Mouse (Mus musculus) ES-E14 (cell line): ENCODE data around the gene Prl2b1. TPM values are rescaled to one million over a fixed set of nuclear protein-coding genes. Genes with fewer than 3 reads are reported as not detected.

Experiments
- DNase-seq: peaks from one replicate; pipeline ENCODE4 v3.0.0-alpha.2; 2013; ENCODE audit warnings: low read depth, low spot score
- H3K27ac ChIP-seq: 2 replicates; pipeline ENCODE4 v1.5.1; 2012; ENCODE audit warnings: low read depth, mild to moderate bottlenecking, low read length, moderate library complexity, mixed read lengths; ENCODE audit not compliant: poor library complexity, insufficient read depth, severe bottlenecking
- H3K36me3 ChIP-seq: 2 replicates; pipeline ENCODE4 v1.6.1; 2012; ENCODE audit warnings: mild to moderate bottlenecking, low read length, moderate library complexity, mixed read lengths; ENCODE audit not compliant: control insufficient read depth, poor library complexity, insufficient read depth, severe bottlenecking
- H3K4me1 ChIP-seq, 2 experiments: fragments of 150-350 bp in 1 of 2; sonication (generic) in 1 of 2; 2 replicates each; pipeline ENCODE4 v1.6.1; 2012; ENCODE audit warnings: low read length in 2 of 2, mild to moderate bottlenecking in 1 of 2, mixed read lengths in 1 of 2; ENCODE audit not compliant: control insufficient read depth in 2 of 2, insufficient read depth in 2 of 2, poor library complexity in 1 of 2
- H3K4me3 ChIP-seq, 2 experiments: fragments of 150-350 bp in 1 of 2; sonication (generic) in 1 of 2; 2 replicates each; pipeline ENCODE4 v1.5.1; 2012; ENCODE audit warnings: low read length in 2 of 2, low read depth in 1 of 2, mild to moderate bottlenecking in 1 of 2, mixed read lengths in 1 of 2; ENCODE audit not compliant: insufficient read depth in 1 of 2, poor library complexity in 1 of 2, severe bottlenecking in 1 of 2
- H3K9ac ChIP-seq: 2 replicates; pipeline ENCODE4 v1.6.1; 2012; ENCODE audit warnings: low read depth, mild to moderate bottlenecking, low read length, mixed read lengths; ENCODE audit not compliant: poor library complexity, insufficient read depth, severe bottlenecking
- H3K9me3 ChIP-seq: fragments of 150-350 bp; sonication (generic); 2 replicates; pipeline ENCODE4 v1.6.1; 2012; ENCODE audit warnings: low read depth, mild to moderate bottlenecking, low read length; ENCODE audit not compliant: control insufficient read depth, insufficient read depth
- CHD2 ChIP-seq: IDR thresholded peaks from 2 replicates; pipeline ENCODE4 v1.6.1; 2014; ENCODE audit warnings: mild to moderate bottlenecking, low read depth, low read length, inconsistent platforms
- HCFC1 ChIP-seq: IDR thresholded peaks from 2 replicates; pipeline ENCODE4 v1.6.1; 2012; ENCODE audit warnings: low read length, inconsistent platforms, borderline replicate concordance; ENCODE audit not compliant: insufficient read depth
- MAFK ChIP-seq: IDR thresholded peaks from 2 replicates; pipeline ENCODE4 v1.6.1; 2014; ENCODE audit warnings: mild to moderate bottlenecking, low read depth, low read length, inconsistent platforms; ENCODE audit not compliant: insufficient read depth
- ZC3H11A ChIP-seq: IDR thresholded peaks from 2 replicates; pipeline ENCODE4 v1.6.1; 2012; ENCODE audit warnings: low read depth, mild to moderate bottlenecking, inconsistent platforms, low read length, borderline replicate concordance
- ZNF384 ChIP-seq: IDR thresholded peaks from 2 replicates; pipeline ENCODE4 v1.6.1; 2012; ENCODE audit warnings: low read depth, low read length, inconsistent platforms
- in situ Hi-C, 2 experiments: fragments of 600-800 bp; cut with MboI; formaldehyde crosslinking; loops; one replicate each; pipeline ENCODE4 v1.15.1; 2025; ENCODE audit warnings: low sequenced_read_pairs in 2 of 2, inconsistent platforms in 1 of 2; ENCODE audit not compliant: unreplicated experiment in 2 of 2
- total RNA-seq: library from RNA; depleted of rRNA; stranded (reverse); fragments of 300-350 nt; gene quantifications from 2 replicates; pipeline ENCODE4 v1.2.3, GENCODE M21; 2012; rRNA removed

The Prl2b1 gene
- not detected in 2 replicates for total RNA-seq

- H3K4me1 ChIP-seq = no peaks in the 10 kb centered on the region
- no peaks in the 10 kb centered on the region for H3K36me3 ChIP-seq
- H3K4me3 ChIP-seq = no peak within 1 kb of the TSS
- DNase-seq = no peak
- no peaks in the 10 kb centered on the region for H3K9me3 ChIP-seq
- no peak within 1 kb of the TSS for H3K27ac ChIP-seq
- no peak within 1 kb of the TSS for H3K9ac ChIP-seq
- in situ Hi-C loops = no loop called here
- TF ChIP-seq ZC3H11A = no peak
- TF ChIP-seq ZNF384 = no peak
- no peak for TF ChIP-seq MAFK
- no peak for TF ChIP-seq HCFC1
- TF ChIP-seq CHD2 = no peak
Observed at GRCm38 (mm10) chr13:27390746-27391145, at the start of gene Prl2b1. Prl2b1 (minus strand) TSS chr13:27390846.

- H3K4me1 ChIP-seq = no peaks in the 10 kb centered on the region
- DNase-seq = no peak
- H3K4me3 ChIP-seq = no peak within 1 kb of the TSS
- no peak within 1 kb of the TSS for H3K27ac ChIP-seq
- H3K9ac ChIP-seq = no peak within 1 kb of the TSS
- H3K9me3 ChIP-seq = no peaks in the 10 kb centered on the region
- no peak for TF ChIP-seq HCFC1
- no peak for TF ChIP-seq ZNF384
- no peak for TF ChIP-seq ZC3H11A
- no peak for TF ChIP-seq MAFK
- no peak for TF ChIP-seq CHD2
- H3K36me3 ChIP-seq = no peaks in the 10 kb centered on the region
- in situ Hi-C loops = no loop called here
Observed at GRCm38 (mm10) chr13:27438588-27438987, 47.9 kb upstream of the Prl2b1 start, which contains the start of gene Prl8a6. Prl8a6 (minus strand) TSS chr13:27438688.

GRCm38 (mm10) chr13:27433159-27433558, 42.5 kb upstream of the Prl2b1 start:
- no peaks in the 10 kb centered on the region for H3K36me3 ChIP-seq
- in situ Hi-C loops = no loop called here
- TF ChIP-seq ZC3H11A (no peak), ZNF384 (no peak), CHD2 (no peak), HCFC1 (no peak), MAFK (no peak)
- DNase-seq = no peak
- H3K9me3 ChIP-seq = no peaks in the 10 kb centered on the region
- no peaks in the 10 kb centered on the region for H3K4me1 ChIP-seq
- no peak overlapping the region for H3K9ac ChIP-seq
- H3K27ac ChIP-seq = no peak overlapping the region
- H3K4me3 ChIP-seq = no peak overlapping the region

- Histone ChIP-seq H3K9me3 (no peaks in the 10 kb centered on the region), H3K4me1 (no peaks in the 10 kb centered on the region), H3K27ac (no peak overlapping the region), H3K36me3 (no peaks in the 10 kb centered on the region), H3K4me3 (no peak overlapping the region), H3K9ac (no peak overlapping the region)
- in situ Hi-C loops = no loop called here
- no peak for DNase-seq
- TF ChIP-seq HCFC1 = no peak
Observed at GRCm38 (mm10) chr13:27413640-27414039, 23.0 kb upstream of the Prl2b1 start.

GRCm38 (mm10) chr13:27399061-27399724, 8.5 kb upstream of the Prl2b1 start:
- TF ChIP-seq ZNF384 = no peak
- no peak for TF ChIP-seq HCFC1
- no peak for TF ChIP-seq MAFK
- TF ChIP-seq ZC3H11A = no peak
- TF ChIP-seq CHD2 = no peak
- no peaks in the 10 kb centered on the region for H3K36me3 ChIP-seq
- DNase-seq = no peak
- H3K9ac ChIP-seq = no peak overlapping the region
- no peaks in the 10 kb centered on the region for H3K4me1 ChIP-seq
- in situ Hi-C loops = no loop called here
- H3K9me3 ChIP-seq = no peaks in the 10 kb centered on the region
- no peak overlapping the region for H3K4me3 ChIP-seq
- H3K27ac ChIP-seq = no peak overlapping the region
